Mouse (Mus musculus) midbrain, embryonic 12.5 days (tissue): ENCODE measurements around the gene Hoxd9. TPM values are rescaled to one million over a fixed set of nuclear protein-coding genes. Genes with fewer than 3 reads are reported as not detected.
A peak's percentile ranks its signal among the peaks of the same experiment; 100 is the strongest.

Source experiments
- ATAC-seq: fragments of 200-750 bp; cut with Nextera tagmentation; 2 replicates; pipeline ENCODE4 v1.8.0; 2017; ENCODE audit warnings: low read depth, moderate TSS enrichment, moderate library complexity; ENCODE audit not compliant: low FRiP score
- H3K27ac ChIP-seq: fragments of 300-500 bp; sonication (generic); replicated peaks from 2 replicates; pipeline ENCODE4 v1.5.1; 2016; ENCODE audit warnings: mild to moderate bottlenecking
- H3K27me3 ChIP-seq: fragments of 300-500 bp; sonication (generic); 2 replicates; pipeline ENCODE4 v1.6.1; 2016; ENCODE audit warnings: mild to moderate bottlenecking
- H3K36me3 ChIP-seq: fragments of 300-500 bp; sonication (generic); 2 replicates; pipeline ENCODE4 v1.6.1; 2016
- H3K4me1 ChIP-seq: fragments of 300-500 bp; sonication (generic); 2 replicates; pipeline ENCODE4 v1.6.1; 2016
- H3K4me2 ChIP-seq: fragments of 300-500 bp; sonication (generic); replicated peaks from 2 replicates; pipeline ENCODE4 v1.6.1; 2016; ENCODE audit warnings: mild to moderate bottlenecking, moderate library complexity
- H3K4me3 ChIP-seq: fragments of 300-500 bp; sonication (generic); 2 replicates; pipeline ENCODE4 v1.5.1; 2016; ENCODE audit warnings: mild to moderate bottlenecking
- H3K9ac ChIP-seq: fragments of 300-500 bp; sonication (generic); replicated peaks from 2 replicates; pipeline ENCODE4 v1.6.1; 2016; ENCODE audit warnings: mild to moderate bottlenecking, moderate library complexity
- H3K9me3 ChIP-seq: fragments of 300-500 bp; sonication (generic); 2 replicates; pipeline ENCODE4 v1.6.1; 2016; ENCODE audit warnings: mild to moderate bottlenecking
- WGBS: fragments of 180-500 bp; shearing (Covaris S2); methylation state at CpG from one replicate; pipeline ENCODE4 v1.1.7; 2016; 5-methylcytosine and 5-hydroxymethylcytosine counted together
- microRNA counts: library from miRNA; unstranded; fragments of <30 nt; microRNA quantifications from one replicate; lab custom pipeline; 2017
- microRNA-seq: library from miRNA; unstranded; fragments of <30 nt; microRNA quantifications from one replicate; pipeline ENCODE4, GENCODE M21; 2017
- polyA plus RNA-seq: library from polyadenylated mRNA; unstranded; fragments of >200 nt; fragmentation: Nextera tagmentation; extraction: Ambion mirVana; gene quantifications from 2 replicates; pipeline ENCODE4 v1.2.1, GENCODE M21; 2016

Gene Hoxd9
- polyA plus RNA-seq, 1 experiment from 2014 or later, result not detected

DNA sequence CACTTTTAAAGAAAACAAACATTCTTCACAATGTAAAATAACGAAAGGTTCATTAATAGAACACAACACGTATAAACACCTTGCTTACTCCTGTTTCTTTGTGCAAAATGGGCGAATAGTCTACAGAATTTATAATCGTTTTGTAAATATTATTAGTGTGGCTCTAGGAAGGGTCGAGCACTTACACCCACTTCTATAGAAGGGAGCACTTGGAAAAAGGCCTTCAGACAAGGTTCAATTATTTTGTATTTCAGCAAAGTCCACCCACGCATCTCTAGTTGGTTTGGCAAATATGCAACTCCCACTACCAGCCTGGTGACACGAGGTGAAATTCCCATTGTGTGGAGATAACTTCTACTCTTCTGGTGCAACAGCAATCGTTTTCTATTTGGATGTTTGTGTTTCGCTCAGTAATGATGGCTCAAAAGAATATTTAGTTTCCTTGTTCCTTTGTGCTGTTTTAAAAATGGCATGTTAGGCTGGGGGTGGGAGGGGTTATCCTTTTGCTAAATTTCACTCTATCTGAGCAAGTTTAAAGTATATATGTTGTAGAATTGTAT lies 51.0 kb downstream of the Hoxd9 start:
- no peak overlapping the region for H3K4me2 ChIP-seq
- H3K4me1 ChIP-seq, result peaks cover 22% of the 10 kb centered on the region
- H3K27me3 ChIP-seq, result peaks cover 98% of the 10 kb centered on the region
- H3K27ac ChIP-seq, result no peak overlapping the region
- WGBS, result 3% methylated on average over 9 of the region's 9 CpGs
- no peak for ATAC-seq
- no peak overlapping the region for H3K4me3 ChIP-seq
- H3K9me3 ChIP-seq, result no peaks in the 10 kb centered on the region
- no peak overlapping the region for H3K9ac ChIP-seq
- H3K36me3 ChIP-seq, result no peaks in the 10 kb centered on the region

DNA sequence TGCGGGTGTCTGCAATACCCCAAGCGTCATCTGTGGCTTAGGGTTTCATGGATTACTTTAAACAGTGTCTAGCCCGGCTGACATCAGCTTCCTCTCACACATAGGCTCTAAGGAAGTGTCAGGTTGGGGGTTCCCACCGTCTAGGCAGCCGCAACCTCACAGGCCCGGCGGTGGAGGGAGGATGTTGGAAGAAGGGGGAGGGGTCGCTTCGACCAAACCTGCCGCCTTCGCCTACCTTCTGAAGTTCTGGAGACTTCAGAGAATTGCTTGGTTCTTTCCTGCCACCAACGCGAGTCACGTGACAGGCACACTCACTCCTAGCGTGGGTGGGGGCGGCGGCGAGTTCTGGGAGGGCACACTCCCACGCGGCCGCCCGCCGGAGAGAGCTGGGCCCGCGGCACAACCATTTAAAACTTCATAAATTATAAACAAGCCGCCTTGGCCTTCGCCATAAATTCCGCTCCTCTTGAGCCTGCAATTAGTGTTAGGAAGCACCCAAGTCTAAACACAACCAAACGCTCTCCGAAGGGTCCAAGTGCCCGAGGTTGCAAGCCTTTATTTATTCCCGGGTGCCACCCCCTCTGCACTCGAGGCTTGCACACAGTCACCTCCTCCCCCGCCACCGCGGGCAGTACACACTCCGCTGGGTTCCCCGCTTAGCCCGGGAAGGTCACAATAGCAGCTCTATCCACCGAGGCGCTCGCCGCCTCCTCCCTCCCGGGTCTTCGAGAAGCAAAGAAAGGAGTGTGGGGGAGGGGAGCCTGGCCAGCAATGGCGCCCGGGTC lies 52.0 kb downstream of the Hoxd9 start:
- peak; percentile 84 for ATAC-seq
- H3K27me3 ChIP-seq, result peaks cover 98% of the 10 kb centered on the region
- H3K36me3 ChIP-seq, result no peaks in the 10 kb centered on the region
- peak overlapping the region; percentile 51 for H3K4me2 ChIP-seq
- H3K27ac ChIP-seq, result no peak overlapping the region
- H3K4me3 ChIP-seq, result peak overlapping the region; percentile 33
- peaks cover 22% of the 10 kb centered on the region for H3K4me1 ChIP-seq
- H3K9me3 ChIP-seq, result no peaks in the 10 kb centered on the region
- 0 out of 2 replicates have a peak overlapping the region, but pooled peaks have one; percentile 8 for H3K9ac ChIP-seq
- under 1% methylated on average over 47 of the region's 47 CpGs for WGBS

MicroRNAs encoded within 50 kb of the gene (microRNA counts, 519-probe panel; counts per million panel counts)
- not detected for microRNA mmu-miR-10b (lab: Ali Mortazavi, UCI)

Small RNA genes lying within 50 kb of the gene (microRNA-seq; reads per million reads assigned to microRNA genes)
- not detected for gene Gm44463
- 78.3 reads per million, percentile 48 among the genes with 10 or more reads in this experiment for gene Mir10b

Other genes with a start within 250 kb of the Hoxd9 start
- 59.7 and 60.8 TPM in 2 replicates for gene Lnpk, start 118.3 kb upstream of the Hoxd9 start, polyA plus RNA-seq
- 1.2 and 1.4 TPM in 2 replicates for gene Evx2, start 38.2 kb upstream of the Hoxd9 start, polyA plus RNA-seq
- gene Hoxd13, start 29.4 kb upstream of the Hoxd9 start, polyA plus RNA-seq, result 0.21 TPM in 1 of 2 replicates, not detected in the other
- not detected in 2 replicates for gene Hoxd12, start 22.7 kb upstream of the Hoxd9 start, polyA plus RNA-seq
- gene Hoxd11, start 18.2 kb upstream of the Hoxd9 start, polyA plus RNA-seq, result not detected in 2 replicates
- gene Hoxd10, start 5.8 kb upstream of the Hoxd9 start, polyA plus RNA-seq, result not detected in 2 replicates
- 0.08 and 0.15 TPM in 2 replicates for gene Hoxd8, start 6.9 kb downstream of the Hoxd9 start, polyA plus RNA-seq
- not detected in 2 replicates for gene Hoxd3, start 14.2 kb downstream of the Hoxd9 start, polyA plus RNA-seq
- gene Hoxd4, start 14.2 kb downstream of the Hoxd9 start, polyA plus RNA-seq, result not detected in 2 replicates
- not detected in 2 replicates for gene Gm28230, start 29.0 kb downstream of the Hoxd9 start, polyA plus RNA-seq
- gene Hoxd1, start 65.3 kb downstream of the Hoxd9 start, polyA plus RNA-seq, result 0.31 and 0.40 TPM in 2 replicates
- gene Mtx2, start 128.1 kb downstream of the Hoxd9 start, polyA plus RNA-seq, result 110 and 118 TPM in 2 replicates